Mouse (Mus musculus) common myeloid progenitor, adult 5-6 weeks (primary cell): ENCODE data around the gene Fcf1. TPM values are rescaled to one million over a fixed set of nuclear protein-coding genes. Genes with fewer than 3 reads are reported as not detected.

ENCODE experiments used
- total RNA-seq: library from RNA; stranded (forward); fragments of 200-1000, 187-1606 nt; gene quantifications from 2 replicates; pipeline ENCODE4 v1.2.3, GENCODE M21; 2017

Gene Fcf1
- total RNA-seq, 1 experiment from 2014 or later = 151 TPM

Other genes starting within 250 kb of the Fcf1 start
- 46.6 and 49.1 TPM in 2 replicates for gene Npc2, start 197.7 kb upstream of the Fcf1 start, total RNA-seq
- 59.2 and 61.6 TPM in 2 replicates for gene Isca2, start 197.6 kb upstream of the Fcf1 start, total RNA-seq
- gene Ltbp2, start 94.4 kb upstream of the Fcf1 start, total RNA-seq = not detected in 2 replicates
- 26.7 and 29.2 TPM in 2 replicates for gene Arel1, start within 50 bp of the Fcf1 start, total RNA-seq
- 110 and 112 TPM in 2 replicates for gene Ylpm1, start 25.4 kb downstream of the Fcf1 start, total RNA-seq
- 3.7 and 5.9 TPM in 2 replicates for gene Prox2, start 139.9 kb downstream of the Fcf1 start, total RNA-seq
- gene Dlst, start 139.9 kb downstream of the Fcf1 start, total RNA-seq = 165 and 185 TPM in 2 replicates
- 0.15 TPM in 1 of 2 replicates, not detected in the other for gene Rps6kl1, start 180.4 kb downstream of the Fcf1 start, total RNA-seq
- gene Pgf, start 206.9 kb downstream of the Fcf1 start, total RNA-seq = not detected in 2 replicates
- gene Eif2b2, start 248.6 kb downstream of the Fcf1 start, total RNA-seq = 82.3 and 89.5 TPM in 2 replicates